Mouse (Mus musculus) layer of hippocampus, adult 11-12 months (tissue): ENCODE measurements around the gene Tmprss13.

ENCODE experiments used
- DNase-seq: peaks from one replicate; pipeline ENCODE4 v3.0.0; 2022; ENCODE audit warnings: low spot score

Gene Tmprss13

DNA sequence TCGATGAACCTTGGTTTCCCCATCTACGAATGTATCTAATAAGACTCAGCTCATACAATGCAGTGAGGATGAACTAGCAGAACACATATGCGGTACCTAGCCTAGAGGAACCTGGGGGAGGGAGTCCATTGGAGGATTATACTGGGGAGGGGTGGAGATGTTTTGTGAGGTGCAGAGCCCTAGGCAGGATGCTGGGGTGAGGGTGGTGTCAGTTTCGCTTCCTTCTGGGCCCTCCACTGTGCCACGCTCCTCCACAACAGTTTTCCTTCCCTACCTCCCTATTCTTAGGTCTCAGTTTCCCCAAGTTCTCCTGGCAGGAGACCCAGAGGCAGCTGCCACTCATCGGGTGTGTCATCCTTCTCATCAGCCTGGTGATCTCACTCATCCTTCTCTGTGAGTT, 10.7 kb downstream of the Tmprss13 start:
- DNase-seq, result no peak

DNA sequence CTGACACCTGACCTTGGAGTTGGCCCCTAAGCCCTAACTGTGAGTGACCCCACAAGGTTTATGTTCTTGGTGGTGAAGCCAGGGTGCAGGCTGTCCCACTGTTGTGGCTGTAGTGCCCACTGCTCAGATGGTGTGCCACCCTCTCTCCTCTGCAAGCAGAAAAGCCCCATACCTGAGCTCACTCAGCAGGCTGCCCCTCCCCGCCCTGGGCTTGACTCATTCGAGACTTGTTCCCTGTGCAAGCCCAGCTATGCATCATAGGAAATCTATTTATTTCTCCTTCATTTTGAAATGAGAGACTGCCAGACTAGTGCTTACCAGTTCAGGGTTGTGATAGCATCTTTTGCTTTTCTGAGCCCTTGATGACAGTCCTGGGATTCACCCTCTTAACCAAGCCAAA, 18.5 kb downstream of the Tmprss13 start:
- no peak for DNase-seq

DNA sequence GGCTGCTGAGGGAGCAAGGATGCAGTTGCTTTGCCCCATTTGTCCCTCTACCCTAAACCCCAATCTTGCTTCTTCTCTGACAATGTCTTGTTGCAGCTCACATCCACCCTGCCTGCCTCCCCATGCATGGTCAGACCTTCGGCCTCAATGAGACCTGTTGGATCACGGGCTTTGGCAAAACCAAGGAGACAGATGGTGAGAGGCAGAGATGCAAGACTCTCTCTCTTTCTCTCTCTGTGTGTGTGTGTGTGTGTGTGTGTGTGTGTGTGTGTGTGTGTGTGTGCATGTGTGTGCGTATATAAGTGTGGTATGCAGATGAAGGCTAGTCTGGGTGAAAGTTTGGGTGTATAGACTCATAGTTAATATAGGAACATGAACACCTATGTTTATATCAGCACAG, 24.2 kb downstream of the Tmprss13 start:
- DNase-seq, result no peak

DNA sequence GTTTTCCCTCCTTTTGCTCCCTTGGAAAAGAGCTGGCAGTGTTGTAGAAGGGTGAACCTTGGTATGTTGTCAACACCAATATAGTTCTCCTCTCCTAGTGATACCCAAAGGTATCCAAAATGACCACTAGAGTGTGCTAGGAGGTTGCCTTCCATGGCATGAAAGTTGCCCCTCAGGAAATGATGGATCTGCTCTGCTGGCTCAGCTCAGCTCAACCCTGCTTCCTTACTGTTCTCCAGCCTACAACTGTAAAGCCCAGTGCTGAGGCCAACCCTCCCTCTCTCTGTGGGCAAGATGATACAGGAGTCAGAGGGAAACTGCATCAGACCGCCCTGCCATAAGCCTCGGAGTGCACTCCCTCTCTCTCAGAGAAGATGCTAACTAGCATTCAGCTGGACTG, 26.6 kb downstream of the Tmprss13 start:
- no peak for DNase-seq

DNA sequence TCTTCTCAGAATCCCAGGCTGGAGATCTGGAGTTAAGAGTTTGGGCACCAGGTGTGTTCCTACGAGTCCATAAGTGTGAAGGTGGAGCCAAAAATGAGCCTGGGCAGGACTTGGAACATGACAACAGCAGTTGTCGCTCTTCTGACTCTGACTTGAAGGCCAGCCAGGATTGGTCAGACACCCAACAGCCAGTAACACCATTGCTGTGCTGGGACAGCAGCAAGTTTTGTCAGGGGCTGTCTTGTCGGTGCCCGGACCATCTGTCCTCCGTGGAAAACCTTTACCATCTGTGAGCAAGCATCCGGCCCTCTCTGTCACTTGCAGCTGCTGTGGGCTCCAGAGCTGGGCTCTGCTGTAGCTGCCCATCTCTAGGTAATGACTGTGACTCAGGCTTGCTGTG, 27.4 kb downstream of the Tmprss13 start:
- DNase-seq, result no peak

DNA sequence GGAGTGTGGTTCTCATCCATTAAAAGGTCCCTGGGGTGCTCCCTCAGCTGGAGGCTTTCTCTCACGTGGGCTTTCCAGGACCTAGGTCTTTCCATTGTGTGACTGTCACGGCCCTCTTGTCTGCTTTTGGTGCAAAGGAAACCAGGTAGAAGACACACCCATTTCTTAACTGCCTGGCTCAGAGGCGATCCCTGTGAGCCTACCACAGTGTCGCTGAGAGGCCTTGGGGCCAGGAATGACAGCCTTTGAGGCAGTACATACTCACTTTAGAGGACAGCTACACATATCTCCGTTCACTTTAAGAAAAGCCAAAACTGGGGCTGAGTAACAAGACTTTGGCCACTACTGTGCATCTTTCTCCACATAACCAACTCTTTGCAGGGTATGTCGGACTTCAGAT, 29.7 kb downstream of the Tmprss13 start:
- no peak for DNase-seq

DNA sequence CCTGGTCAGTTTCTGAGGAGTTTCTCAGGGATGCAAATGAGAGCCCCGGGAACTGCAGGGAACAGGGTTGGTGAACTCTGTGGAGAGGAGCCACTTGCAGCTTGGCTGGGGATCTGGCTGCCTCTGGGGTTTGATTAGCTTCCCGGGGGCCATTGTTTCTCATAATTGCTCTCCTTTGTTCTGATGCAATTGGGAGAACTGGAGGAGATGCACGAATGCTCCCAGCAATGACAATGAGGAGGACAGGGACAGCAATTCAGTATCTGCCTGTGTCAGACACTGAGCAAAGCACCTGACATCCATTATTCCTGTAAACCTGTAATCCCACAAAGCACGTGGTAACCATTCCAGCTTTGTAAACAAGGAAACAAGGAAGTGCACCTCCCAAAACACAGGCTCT, 30.3 kb downstream of the Tmprss13 start:
- no peak for DNase-seq

DNA sequence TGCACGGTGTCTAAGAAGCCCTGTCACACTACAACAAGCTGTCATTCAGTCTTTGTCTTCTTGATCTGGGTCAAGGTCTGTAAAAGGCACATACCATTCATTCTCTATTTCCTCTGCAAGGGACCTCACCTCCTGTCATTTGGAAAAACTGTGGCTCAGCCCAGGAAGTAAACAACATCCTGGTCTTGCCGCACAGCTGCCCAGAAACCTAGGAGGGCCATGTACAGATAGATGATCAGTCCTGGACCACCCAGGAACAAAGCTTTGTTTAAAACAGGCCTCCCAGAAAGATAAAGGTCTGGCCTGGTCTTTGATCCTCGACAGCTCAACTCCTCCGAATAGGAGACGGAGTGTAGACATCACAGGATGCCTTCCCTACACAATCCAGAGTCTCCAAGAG, 31.0 kb downstream of the Tmprss13 start:
- DNase-seq, result no peak

DNA sequence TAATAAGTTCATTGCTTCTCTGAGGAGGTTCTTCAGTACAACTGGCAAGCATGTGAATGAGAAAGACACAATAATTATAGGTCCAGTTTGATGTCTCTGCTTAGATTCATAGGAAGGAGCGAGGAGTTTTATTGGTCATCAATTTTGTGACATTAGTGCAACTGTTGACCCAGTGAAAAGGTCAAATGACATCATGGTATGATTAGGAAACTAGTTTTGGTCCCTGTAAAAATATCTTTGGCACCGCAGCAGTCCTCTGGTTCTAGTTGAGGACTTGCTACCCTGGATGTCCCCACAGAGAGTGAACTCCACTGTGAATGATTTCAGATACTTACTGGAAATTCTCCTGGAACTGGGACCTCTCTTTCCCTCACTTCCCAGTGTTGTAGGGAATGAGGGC, 36.3 kb downstream of the Tmprss13 start:
- DNase-seq, result no peak

DNA sequence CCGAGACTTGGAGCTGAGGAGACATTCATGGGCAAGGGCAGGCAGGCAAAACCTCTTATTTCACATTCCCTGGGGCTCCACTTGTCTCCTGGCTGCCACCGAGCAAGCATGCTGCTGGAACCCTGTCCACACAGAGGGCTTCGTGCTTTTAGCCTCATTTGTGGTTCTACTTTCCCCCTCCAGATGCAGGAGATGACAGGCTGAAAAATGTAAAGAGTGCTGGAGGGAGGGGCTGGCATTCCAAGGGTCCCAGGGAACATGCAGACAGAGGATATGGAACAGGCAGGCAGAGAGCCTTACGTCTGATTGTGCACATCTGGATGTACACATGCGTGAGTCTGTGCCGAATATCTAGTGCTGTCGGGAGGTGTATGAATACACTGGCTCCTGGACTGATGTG, 39.5 kb downstream of the Tmprss13 start:
- DNase-seq, result no peak

DNA sequence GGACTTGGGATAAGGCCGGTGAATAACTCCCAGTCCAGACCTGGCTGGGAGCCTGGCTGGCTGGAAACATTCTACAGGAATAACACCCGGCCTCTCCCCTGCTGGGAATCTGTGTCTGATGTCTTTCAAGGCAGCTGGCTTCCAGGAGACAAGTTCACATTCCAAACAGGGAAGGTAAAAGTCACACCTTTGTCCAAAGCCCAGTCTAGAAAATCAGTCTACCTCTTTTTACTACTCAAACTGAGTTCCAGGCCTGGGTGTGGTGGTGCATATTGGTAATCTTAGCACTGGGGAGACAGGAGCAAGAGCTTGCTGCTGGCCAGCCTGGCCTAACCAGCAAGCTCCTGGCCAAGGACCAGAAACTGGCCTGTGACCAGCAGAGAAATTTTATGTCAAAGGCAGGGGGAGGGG, 43.2 kb downstream of the Tmprss13 start:
- DNase-seq, result no peak

DNA sequence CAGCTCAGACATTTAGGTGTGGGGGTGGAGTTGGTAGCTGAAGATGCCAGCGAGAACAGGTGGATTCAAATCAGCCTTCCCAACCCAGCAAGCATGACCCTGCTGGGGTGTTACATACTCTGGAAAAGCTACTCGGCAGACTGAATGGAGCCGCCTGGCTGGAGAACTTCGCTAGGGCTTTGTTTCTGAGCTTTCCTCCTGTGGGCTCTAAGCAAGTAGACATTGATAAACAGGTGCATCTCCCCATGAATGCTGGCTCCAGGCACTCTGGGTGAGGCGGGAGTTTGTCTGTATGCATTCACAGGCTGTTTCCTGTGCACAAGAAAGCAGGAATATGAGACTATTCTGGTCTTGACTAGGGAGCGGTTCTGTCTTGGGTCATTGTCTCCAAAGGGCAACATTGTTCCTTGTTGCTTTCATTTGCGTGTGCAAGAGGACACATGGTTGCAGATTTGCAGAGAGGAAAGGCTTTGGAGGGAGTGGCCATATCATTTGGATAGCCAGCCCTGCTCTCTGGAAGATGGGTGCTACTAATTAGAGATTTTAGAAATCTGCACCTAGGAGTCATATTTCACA, 44.8 kb downstream of the Tmprss13 start:
- no peak for DNase-seq

DNA sequence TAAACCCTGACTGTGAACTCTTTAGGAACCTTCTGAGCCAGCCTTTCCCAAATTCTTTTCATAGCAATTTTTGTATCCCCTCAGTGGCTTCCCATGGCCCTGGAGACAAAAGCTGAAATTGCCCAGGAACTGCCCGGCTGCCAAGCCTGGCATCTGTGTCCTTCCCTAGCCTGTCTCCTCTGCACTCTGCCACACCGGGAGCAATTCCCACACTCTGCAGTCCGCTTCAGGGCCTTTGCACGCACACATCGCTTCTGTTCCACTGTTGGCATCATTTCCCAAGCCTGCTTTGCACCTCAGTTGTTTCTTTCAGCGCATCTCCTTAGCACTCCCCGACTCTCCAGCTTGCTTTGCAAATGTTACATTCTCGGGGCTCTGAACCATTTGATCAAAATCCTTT, 48.8 kb downstream of the Tmprss13 start:
- no peak for DNase-seq

DNA sequence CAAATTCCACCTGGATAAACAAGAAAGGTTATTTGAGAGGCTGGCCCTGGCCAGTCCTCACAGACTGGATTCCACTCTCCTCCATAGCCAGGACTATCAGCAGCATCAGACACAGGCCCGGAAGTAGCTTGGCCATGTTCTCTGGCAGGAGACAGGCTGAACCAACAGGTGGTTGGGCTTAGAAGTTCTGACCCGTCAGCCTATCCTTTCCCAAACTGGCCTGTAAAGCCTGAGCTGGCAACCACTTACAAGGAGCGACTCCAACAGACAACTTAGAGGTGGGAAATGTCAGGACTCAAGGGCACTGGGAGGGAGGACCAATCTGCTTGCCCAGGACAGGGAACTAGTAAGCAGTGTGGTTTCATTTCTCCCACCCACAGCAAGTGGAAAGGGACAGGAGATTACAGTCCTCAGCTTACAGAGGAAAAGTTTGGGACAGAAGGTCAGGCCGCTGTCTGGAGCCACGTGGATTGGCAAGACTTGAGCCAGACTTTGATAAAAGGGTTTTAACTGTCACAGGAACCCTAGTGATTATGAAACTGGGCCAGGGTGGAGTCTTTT, 49.5 kb downstream of the Tmprss13 start:
- no peak for DNase-seq

DNA sequence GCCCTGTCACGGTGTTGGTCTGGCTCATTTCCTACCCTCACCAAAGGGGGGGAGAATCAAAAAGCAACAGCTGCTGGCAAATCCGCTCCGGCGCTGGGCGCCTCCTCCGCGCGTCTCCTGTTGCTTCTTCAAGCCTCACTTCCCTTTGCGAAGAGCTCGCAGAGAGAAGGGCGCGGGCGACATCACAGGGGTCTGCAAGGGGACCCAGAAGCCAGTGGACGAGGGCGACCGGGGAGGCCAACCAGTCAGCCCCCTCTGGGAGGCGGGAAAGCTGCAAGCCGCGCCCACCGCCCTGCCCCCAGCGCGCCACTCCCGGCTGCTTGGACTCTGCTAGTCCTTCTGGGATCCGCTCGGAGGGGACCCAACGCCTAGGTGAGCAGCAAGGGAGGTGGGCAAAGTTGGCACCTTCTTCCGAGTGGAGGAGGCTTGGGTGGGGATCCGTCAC, 51.2 kb downstream of the Tmprss13 start, which contains the start of gene Fxyd6:
Fxyd6 (plus strand) TSS at position 69 of the 445 bp plus-strand sequence.
- no peak for DNase-seq

DNA sequence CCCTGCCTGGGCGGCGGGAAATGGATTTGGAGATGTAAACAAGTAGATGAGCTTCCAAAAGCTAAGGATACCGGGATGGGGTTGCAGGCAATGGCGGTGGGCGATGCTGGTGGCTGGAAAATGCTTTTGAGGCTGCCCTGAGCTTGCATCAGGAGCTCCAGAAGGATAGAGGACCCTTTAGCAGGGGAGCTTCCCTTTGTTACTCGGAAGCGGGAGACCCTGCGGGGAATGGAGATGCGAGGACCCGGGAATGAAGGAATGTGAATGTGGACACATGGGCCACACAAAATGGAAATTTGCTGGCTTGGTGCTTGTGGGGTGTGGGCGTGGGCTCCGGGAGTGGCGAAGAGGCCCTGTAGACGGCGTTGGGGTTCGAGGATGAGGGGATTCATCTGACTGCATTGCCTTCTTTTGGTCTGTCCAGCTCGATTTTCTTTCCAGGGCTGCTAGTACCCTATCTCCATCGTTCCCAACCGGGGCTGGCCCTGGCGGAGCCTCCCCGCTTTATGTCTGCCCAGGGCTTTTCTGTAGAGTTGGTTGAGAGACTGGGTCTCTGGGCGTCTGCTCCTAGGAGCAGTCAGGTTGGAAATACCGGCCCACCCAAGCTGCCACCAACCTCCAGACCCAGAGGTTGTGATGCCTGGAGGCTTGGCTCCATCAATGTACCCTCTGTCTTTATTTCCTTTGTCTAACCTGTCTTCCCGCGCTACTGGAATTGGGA, 51.9 kb downstream of the Tmprss13 start:
- no peak for DNase-seq

DNA sequence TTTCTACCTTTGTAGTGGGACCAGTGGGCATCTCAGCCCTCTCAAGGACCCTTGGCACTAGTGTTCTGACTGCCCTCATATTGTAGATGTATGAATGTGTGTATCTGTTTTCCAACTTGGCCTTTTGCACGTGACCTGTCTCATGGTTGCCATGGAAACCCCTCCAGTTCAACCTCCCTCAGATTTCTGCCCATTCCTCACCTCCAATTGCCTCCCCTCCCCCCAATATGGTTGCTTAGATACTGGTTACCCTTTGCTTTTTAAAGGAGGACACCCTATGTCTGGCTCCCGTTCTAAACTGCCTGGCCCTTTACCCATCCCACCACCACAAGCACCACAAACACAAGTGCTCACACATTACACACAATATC, 52.4 kb downstream of the Tmprss13 start:
- DNase-seq, result no peak

DNA sequence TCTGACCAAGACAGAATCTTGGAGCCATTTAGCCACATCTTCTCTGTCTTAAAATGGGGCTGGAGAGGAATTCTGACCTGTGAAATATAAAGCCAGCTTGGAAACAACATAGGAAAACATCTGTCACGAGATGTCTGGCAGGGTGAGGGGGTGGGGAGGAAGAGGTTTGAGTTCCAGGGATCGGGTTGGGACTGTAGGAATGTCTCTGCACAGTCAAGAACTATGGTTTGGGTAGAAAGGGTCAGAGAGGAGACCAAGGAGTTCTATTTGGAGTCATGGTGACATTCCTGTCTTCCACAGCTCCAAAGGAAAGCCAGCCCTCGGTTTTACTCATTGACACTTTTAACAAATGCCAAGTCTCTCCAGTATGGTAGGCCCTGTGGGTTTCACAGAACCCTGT, 55.0 kb downstream of the Tmprss13 start:
- no peak for DNase-seq

DNA sequence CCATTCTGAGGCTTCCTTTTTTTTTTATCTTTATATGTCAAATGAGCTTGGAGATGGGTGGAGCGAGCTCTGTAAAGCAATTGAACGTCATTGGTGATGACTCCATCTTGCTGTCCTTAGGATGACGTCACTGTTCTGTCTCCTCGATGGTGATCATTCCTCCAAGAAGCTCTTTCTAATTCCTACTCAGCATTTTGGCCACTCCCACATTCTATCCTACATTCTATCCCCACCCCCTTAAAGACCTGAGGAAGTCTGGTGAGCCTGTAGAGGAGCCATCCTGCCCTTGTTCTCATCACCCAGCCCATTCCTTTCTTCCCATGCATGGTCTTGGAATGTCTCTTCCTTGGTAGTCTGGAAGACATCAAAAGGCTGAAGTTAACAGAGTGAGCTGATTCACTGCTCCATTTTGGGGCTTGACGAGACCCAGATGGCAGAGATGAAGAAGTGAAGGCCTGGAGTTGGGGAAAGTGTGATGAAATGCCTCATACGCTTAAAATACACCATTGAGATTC, 56.1 kb downstream of the Tmprss13 start:
- DNase-seq, result no peak

DNA sequence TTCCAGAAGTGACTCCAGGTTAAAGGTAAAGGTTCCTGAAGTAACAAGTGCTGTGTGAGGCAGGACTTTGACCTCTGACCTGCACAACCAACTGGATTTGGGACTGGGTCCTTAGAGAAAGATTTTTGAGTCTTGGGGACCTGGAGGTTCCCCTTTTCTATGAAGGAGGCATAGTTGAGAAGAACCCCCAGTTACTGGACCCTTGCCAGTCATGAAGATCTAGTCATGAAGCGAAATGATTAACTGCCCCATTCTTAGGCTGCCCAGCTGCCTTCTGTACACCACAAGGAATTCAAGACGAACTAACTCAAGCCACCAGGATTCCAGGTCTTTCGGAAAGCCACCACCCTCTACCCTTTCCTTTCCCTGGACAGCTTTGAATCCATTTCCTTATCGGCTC, 57.5 kb downstream of the Tmprss13 start:
- DNase-seq, result no peak

DNA sequence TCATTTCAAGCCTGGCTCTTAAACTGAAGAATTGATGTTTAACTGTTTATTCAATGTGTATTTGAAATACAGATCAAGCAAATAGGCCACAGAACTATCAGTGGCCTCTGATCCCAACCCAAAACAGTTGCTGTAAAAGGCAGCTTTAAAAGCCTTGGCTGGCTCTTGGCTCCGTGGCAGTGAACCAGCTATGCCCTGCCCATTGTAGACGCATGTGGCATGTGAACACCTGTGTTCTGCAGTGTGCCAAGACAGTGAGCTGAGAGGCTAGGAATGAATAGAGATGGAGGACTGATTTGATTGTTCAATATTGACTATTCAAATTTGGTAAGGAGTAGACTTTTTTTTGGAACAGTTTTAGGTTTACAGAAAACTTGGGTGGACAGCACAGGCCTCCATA, 58.0 kb downstream of the Tmprss13 start:
- DNase-seq, result no peak

DNA sequence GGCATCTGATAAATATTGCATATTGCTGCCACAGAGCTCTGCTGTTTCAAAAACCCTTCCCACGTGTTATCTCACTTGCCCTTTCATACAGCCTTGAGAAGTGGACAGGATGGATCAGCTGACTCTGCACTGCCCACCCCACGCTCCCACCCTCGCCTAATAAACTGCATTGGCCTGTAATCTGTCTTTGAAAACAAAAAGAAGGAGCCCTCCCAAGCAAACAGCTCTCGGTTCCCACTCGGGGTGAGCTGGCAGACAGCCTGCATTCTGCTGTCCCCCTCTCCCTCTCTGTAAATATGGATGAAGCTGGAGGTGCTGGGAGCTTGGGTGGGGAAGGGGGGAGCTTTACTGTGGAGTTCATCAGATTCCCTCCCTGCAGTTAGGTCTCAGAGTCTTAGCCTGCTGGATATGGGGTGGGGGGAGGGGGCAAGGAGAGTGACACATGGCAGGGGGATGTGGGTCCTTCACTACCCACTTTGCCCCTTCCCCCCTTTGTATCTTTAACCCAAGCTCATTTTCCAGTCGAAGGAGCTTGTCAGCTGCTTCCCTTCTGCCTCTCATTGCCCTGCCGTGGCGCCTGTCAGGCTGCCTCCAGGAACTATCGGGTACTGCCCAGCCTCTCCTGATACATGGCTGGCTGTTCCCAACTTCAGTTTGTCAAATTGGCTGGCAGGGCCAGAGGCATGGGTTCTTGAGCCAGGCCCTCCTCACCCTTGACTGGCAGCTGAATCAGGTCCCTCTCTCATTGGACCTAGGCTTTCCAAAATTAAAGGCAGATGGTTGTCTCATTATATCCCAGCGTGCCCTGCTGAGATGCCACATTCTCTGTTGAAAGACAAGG, 61.7 kb downstream of the Tmprss13 start:
- no peak for DNase-seq

DNA sequence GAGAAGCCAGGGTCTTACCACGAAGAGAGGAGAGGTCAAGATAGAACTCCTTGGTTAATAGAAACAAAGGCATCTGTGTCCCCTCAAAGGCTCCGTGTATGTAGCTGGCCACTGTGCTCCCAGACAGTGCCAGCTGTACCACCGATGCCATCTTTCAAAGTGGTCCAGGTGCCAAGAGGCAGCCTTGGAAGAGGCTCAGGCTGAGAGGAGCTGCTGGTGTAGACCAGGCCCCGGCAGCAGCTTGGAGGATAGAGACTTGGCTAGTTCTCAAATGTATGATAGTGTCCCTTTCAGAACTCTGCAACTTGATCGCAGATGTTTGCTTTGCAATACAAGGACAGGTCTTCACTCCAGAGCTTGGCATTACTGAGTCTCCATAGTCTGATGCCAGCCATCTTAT, 63.4 kb downstream of the Tmprss13 start:
- DNase-seq, result no peak
